Mouse (Mus musculus): Measurements from ENCODE around the gene Hexim1. TPM values are rescaled to one million over a fixed set of nuclear protein-coding genes. Genes with fewer than 3 reads are reported as not detected.

The Hexim1 gene
- polyA plus RNA-seq, 1 experiment from 2014 or later, result 4.7 TPM

DNA sequence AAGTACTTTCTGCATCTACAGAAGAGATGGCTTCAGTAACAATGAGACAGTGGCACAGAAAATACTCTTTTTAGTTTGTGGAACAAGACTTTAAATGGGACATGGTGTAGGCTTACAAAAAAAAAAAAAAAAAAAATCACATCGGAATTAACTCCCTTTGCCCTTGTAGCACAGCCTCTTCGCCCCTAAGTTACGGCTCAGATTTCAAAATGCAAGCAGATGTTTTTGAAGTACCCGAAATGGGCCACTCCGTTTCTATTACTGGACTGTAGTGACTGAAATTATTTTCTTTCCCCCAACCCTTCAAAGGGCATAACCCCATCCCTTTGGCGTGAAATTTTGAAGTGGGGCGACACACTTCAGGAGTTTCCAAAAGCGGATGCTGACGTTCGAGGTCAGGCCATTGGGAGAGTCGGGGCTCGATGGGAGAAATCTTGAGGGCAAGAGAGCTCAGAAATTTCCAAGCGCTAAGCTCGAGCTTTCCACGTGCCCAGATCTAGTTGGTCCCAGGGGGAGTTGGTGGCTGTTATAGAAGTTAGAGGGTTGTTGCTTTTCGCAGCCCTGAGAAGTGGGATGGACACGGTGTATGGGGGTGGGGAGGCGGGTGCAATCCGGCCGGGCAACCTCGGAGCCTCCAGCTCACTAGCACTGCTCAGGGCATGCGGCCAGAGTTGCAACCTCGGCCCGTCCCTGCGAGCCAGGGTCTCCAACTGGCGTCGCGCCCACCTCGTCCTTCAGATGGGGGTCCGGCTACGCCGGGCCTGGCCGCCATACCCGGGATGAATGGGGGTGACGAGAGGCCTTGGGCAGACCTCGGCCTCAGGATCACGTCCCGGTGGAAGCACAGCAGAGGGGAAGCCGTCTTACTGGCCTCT, 15.9 kb downstream of the Hexim1 start, which contains the start of gene Hexim2:
Gene Hexim2, plus strand, starts transcription at position 729 of the 875 bp plus-strand sequence.
- no peaks in the 10 kb centered on the region for H3K27me3 ChIP-seq (replicated peaks; ENCODE audit: control insufficient read depth, insufficient read depth, low read length)
- peak within 1 kb of the TSS; percentile 89 for H3K4me3 ChIP-seq (ENCODE audit: low read length)
- no peaks in the 10 kb centered on the region for H3K9me3 ChIP-seq (ENCODE audit: control insufficient read depth, low read length)
- peak; percentile 65 for ATAC-seq
- peak within 1 kb of the TSS; percentile 99 for H3K9ac ChIP-seq (ENCODE audit: low read depth, low read length)
- no peaks in the 10 kb centered on the region for H3K36me3 ChIP-seq (ENCODE audit: control insufficient read depth, insufficient read depth, low read length)
- H3K27ac ChIP-seq (ENCODE audit: low read depth, low read length), result peak within 1 kb of the TSS; percentile 99
- peak within 1 kb of the TSS; percentile 89 for H3K4me2 ChIP-seq (ENCODE audit: low read length)
- H3K4me1 ChIP-seq (ENCODE audit: control insufficient read depth, insufficient read depth, low read depth, low read length), result peaks cover 21% of the 10 kb centered on the region
- WGBS, result under 1% methylated on average over 39 of the region's 39 CpGs

DNA sequence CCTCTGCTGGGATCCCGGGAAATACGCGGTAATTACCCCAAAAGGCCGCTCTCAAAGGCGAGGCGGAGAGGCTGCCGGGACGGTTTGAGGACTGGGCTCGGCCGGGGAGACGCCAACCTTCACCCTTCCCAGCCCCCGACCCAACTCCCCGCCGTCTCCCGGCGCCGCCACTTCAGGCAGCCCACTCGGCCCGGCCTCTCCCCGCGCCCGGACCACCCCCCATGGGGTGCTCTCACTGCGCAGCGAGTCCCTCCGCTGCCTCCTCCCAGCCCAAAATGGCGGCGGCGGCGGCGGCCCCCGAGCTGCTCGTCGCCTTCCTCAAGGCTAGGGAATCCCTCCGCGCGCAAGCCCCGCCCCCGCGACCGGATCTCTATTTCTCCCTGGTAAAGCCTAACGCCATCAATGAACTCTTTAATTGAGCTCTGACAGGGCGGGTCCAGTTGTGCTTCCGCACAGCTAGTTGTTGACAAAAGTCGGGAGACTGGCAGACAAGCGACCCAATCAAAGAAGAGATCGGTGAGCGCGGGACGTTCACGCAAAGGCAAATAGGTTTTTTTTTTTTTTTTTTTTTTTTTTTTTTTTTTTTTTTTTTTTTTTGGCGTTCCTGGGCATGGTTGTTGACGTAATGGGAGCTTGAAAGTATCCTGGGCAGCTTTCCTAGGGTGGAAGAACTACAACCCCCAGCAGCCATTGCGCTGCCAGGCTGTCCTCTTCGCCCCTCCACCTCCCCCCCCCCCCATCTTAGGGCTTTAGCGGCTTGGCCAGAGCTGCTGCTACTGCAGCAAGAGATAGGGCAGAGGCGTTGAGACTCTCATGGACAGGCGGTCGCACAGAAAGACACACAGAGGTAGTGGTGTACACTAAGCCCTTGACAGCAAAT, 16.8 kb downstream of the Hexim1 start:
- Histone ChIP-seq H3K9ac (ENCODE audit: low read depth, low read length) (peak overlapping the region; percentile 99), H3K4me3 (ENCODE audit: low read length) (peak overlapping the region; percentile 89), H3K9me3 (ENCODE audit: control insufficient read depth, low read length) (no peaks in the 10 kb centered on the region), H3K4me2 (ENCODE audit: low read length) (peak overlapping the region; percentile 89), H3K27me3 (replicated peaks; ENCODE audit: control insufficient read depth, insufficient read depth, low read length) (no peaks in the 10 kb centered on the region), H3K4me1 (ENCODE audit: control insufficient read depth, insufficient read depth, low read depth, low read length) (peaks cover 21% of the 10 kb centered on the region), H3K27ac (ENCODE audit: low read depth, low read length) (peak overlapping the region; percentile 99), H3K36me3 (ENCODE audit: control insufficient read depth, insufficient read depth, low read length) (no peaks in the 10 kb centered on the region)
- peak; percentile 95 for ATAC-seq
- WGBS, result under 1% methylated on average over 56 of the region's 58 CpGs

DNA sequence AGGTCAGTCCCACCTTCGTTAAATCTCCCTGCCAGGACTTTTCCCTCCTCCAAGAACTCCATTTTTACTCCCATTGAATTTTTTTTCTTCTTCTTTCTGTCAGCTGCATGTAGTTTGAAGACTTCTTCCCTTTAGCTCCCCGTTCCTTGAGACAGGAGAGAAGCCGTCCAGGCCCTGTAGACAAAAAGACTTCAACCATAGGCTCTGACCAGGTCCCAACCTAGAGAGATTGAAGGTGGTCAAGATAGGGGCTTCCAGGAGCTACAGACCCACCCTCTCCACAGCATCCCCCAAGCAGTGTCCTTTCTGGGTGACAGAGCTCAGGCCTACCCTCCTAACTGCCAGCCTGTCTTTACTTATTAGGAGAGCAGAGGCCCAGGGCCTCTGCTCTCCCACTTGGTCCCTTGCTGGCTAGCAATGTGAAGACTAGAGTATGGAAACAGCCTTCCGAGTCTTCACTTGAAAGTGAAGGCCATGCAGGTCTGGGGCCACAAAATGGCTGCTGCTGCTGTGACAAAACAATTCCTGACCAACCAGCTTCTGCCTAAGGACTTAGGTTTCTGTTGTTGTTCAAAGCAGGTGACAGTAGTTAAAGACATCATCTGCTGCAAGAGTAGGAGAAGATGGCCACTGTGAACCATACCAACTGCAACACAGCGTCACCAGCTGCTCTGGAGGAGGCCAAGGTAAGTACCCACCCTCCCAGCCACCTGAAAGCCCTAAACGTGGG, 17.6 kb downstream of the Hexim1 start:
- Histone ChIP-seq H3K27me3 (replicated peaks; ENCODE audit: control insufficient read depth, insufficient read depth, low read length) (no peaks in the 10 kb centered on the region), H3K9ac (ENCODE audit: low read depth, low read length) (peak overlapping the region; percentile 64), H3K4me2 (ENCODE audit: low read length) (peak overlapping the region; percentile 64), H3K4me3 (ENCODE audit: low read length) (peak overlapping the region; percentile 33), H3K36me3 (ENCODE audit: control insufficient read depth, insufficient read depth, low read length) (0 out of 2 replicates have a peak, but pooled peaks cover 3% of the 10 kb centered on the region), H3K9me3 (ENCODE audit: control insufficient read depth, low read length) (no peaks in the 10 kb centered on the region), H3K4me1 (ENCODE audit: control insufficient read depth, insufficient read depth, low read depth, low read length) (peaks cover 21% of the 10 kb centered on the region), H3K27ac (ENCODE audit: low read depth, low read length) (peak overlapping the region; percentile 81)
- ATAC-seq, result peak; percentile 32; the same call in 1 of the 2 replicates
- 53% methylated on average over 6 of the region's 6 CpGs for WGBS

DNA sequence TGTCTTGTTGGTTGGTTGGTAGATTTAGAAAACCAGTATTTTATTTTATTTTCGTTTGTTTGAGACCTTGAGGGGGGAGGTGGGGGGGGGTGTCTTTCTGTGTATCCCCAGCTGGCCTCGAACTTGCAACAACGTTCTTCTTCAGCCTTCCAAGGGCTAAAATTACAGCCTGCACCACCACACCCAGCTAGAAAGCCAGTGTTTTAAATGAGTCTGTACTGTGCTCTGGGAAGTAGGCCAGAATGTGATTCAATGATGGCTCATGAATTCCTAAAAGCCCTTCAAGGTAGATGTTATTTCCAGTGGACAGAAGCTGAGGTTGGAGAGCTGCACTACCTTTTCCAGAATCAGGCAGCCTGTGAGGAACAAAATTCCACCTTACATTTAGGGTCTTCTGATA, 18.2 kb downstream of the Hexim1 start:
- WGBS, result 78% methylated on average over 3 of the region's 3 CpGs
- H3K27ac ChIP-seq (ENCODE audit: low read depth, low read length), result no peak overlapping the region
- peaks cover 21% of the 10 kb centered on the region for H3K4me1 ChIP-seq (ENCODE audit: control insufficient read depth, insufficient read depth, low read depth, low read length)
- peak overlapping the region; percentile 64 for H3K4me2 ChIP-seq (ENCODE audit: low read length)
- ATAC-seq, result no peak
- H3K4me3 ChIP-seq (ENCODE audit: low read length), result no peak overlapping the region
- no peaks in the 10 kb centered on the region for H3K27me3 ChIP-seq (replicated peaks; ENCODE audit: control insufficient read depth, insufficient read depth, low read length)
- no peaks in the 10 kb centered on the region for H3K9me3 ChIP-seq (ENCODE audit: control insufficient read depth, low read length)
- no peak overlapping the region for H3K9ac ChIP-seq (ENCODE audit: low read depth, low read length)
- 0 out of 2 replicates have a peak, but pooled peaks cover 9% of the 10 kb centered on the region for H3K36me3 ChIP-seq (ENCODE audit: control insufficient read depth, insufficient read depth, low read length)

DNA sequence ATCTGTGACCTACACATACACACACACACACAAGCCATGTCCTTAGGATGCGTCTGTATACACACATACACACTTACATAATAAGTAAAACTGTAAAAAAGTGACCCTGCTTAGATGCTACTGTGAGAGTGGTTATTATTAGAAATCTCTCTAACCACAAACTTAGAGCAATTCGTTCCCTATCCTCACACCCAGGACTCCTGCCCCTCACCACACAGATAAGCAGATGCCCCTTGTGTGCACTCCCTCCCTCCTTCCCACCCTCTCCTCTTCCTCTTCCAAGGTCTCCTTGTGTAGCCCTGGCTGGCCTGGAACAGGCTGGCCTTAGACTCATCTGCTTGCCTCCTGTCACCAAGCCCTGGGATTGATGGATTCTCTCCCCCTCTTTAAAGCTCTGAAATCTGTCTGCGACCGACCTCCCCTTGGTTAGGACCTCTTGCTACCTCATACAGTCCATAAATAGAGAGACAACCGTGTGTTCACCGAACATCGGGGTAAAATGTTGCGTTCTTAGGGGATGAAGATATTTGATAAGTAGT, 20.1 kb downstream of the Hexim1 start:
- no peaks in the 10 kb centered on the region for H3K9me3 ChIP-seq (ENCODE audit: control insufficient read depth, low read length)
- ATAC-seq, result no peak
- WGBS, result 91% methylated on average over 8 of the region's 8 CpGs
- H3K27ac ChIP-seq (ENCODE audit: low read depth, low read length), result no peak overlapping the region
- no peaks in the 10 kb centered on the region for H3K27me3 ChIP-seq (replicated peaks; ENCODE audit: control insufficient read depth, insufficient read depth, low read length)
- no peak overlapping the region for H3K4me3 ChIP-seq (ENCODE audit: low read length)
- H3K36me3 ChIP-seq (ENCODE audit: control insufficient read depth, insufficient read depth, low read length), result peaks cover 9% of the 10 kb centered on the region; the same call in 1 of the 2 replicates
- H3K4me1 ChIP-seq (ENCODE audit: control insufficient read depth, insufficient read depth, low read depth, low read length), result peaks cover 20% of the 10 kb centered on the region
- H3K4me2 ChIP-seq (ENCODE audit: low read length), result no peak overlapping the region
- no peak overlapping the region for H3K9ac ChIP-seq (ENCODE audit: low read depth, low read length)

DNA sequence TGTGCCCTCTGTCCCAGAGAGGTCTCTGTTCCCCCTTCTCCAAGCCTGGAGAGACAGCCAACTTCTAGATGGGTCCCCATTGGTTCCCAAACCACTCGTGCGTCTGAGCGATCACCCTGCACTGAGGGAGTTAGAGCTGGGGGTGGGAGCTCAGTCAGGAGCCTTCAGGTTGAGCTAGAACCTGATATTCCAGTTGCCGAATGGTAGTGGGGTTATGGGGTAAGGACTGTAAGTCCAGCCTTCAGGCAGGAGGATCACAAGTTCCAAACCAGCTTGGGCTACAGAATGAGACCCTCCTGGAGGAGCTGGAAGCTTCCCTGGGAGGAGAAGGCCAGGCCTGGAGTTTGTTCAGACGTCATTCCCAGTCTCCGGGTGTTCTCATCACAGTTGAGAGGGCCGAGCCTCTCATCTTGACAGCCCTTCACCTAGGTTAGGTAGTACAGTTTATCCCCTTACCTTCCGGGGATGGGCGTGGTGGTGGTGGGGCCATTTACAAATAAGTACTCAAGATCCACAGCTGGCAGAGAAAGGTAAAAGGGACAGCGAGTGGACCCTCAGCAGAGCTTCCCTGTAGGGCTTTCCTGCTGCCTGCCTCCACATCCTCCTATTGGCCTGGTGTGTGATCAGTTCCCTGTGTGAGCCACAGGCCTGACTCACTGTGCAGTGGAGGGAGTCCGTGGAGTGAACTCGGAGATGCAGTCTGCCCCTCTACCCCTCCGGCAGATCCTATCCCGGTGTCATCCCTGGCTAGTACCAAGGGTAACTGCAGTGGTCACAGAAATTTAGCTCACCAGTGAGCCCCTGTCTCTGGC, 24.1 kb downstream of the Hexim1 start:
- no peak for ATAC-seq
- Histone ChIP-seq H3K9ac (ENCODE audit: low read depth, low read length) (no peak overlapping the region), H3K27ac (ENCODE audit: low read depth, low read length) (peak overlapping the region; percentile 93; the same call in 1 of the 2 replicates)

DNA sequence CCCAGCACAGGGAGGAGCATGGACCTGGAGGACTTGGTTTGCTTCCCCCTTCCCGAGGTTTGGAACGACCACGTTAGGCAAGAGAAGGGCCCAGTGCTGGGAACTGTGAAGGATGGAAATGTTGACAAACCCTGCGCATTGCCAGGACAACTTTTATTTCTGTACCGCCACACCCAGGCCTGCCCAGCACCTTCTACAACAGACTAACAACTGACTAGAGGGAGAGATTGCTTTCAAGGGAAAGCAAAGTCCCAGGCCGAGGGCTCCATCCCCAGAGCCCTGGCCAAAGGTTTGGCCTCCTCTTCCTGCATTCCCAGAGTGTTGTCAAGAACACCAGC, 24.7 kb downstream of the Hexim1 start:
- H3K9me3 ChIP-seq (ENCODE audit: control insufficient read depth, low read length), result no peaks in the 10 kb centered on the region
- H3K27me3 ChIP-seq (replicated peaks; ENCODE audit: control insufficient read depth, insufficient read depth, low read length), result no peaks in the 10 kb centered on the region
- WGBS, result 45% methylated on average over 6 of the region's 6 CpGs
- H3K4me3 ChIP-seq (ENCODE audit: low read length), result no peak overlapping the region
- peaks cover 17% of the 10 kb centered on the region for H3K4me1 ChIP-seq (ENCODE audit: control insufficient read depth, insufficient read depth, low read depth, low read length)
- peaks cover 9% of the 10 kb centered on the region; the same call in 1 of the 2 replicates for H3K36me3 ChIP-seq (ENCODE audit: control insufficient read depth, insufficient read depth, low read length)
- H3K4me2 ChIP-seq (ENCODE audit: low read length), result no peak overlapping the region
- H3K9ac ChIP-seq (ENCODE audit: low read depth, low read length), result peak overlapping the region; percentile 41
- peak overlapping the region; percentile 93; the same call in 1 of the 2 replicates for H3K27ac ChIP-seq (ENCODE audit: low read depth, low read length)
- no peak for ATAC-seq

More for the DNA sequence above, 24.1 kb downstream of the Hexim1 start:
- Histone ChIP-seq H3K36me3 (ENCODE audit: control insufficient read depth, insufficient read depth, low read length) (peaks cover 9% of the 10 kb centered on the region; the same call in 1 of the 2 replicates), H3K4me1 (ENCODE audit: control insufficient read depth, insufficient read depth, low read depth, low read length) (peaks cover 18% of the 10 kb centered on the region), H3K9me3 (ENCODE audit: control insufficient read depth, low read length) (no peaks in the 10 kb centered on the region), H3K4me3 (ENCODE audit: low read length) (no peak overlapping the region), H3K4me2 (ENCODE audit: low read length) (no peak overlapping the region), H3K27me3 (replicated peaks; ENCODE audit: control insufficient read depth, insufficient read depth, low read length) (no peaks in the 10 kb centered on the region)
- WGBS, result 83% methylated on average over 14 of the region's 14 CpGs
